Mouse (Mus musculus) mammary gland, adult 2 months (tissue): ENCODE results near the gene Tas1r1. TPM values are rescaled to one million over a fixed set of nuclear protein-coding genes. Genes with fewer than 3 reads are reported as not detected.

Experiments
- polyA plus RNA-seq: library from polyadenylated mRNA; depleted of rRNA; stranded (reverse); fragments of >200 nt; gene quantifications from 2 replicates; pipeline ENCODE4 v1.2.3, GENCODE M21; 2012; ENCODE audit warnings: low replicate concordance; rRNA removed

Gene Tas1r1
- 0.07 and 0.59 TPM in 2 replicates for polyA plus RNA-seq

GRCm38 (mm10) chr4:152038225-152038984, at the start of gene Tas1r1:
Gene Tas1r1 (minus strand): TSS chr4:152038568.

GRCm38 (mm10) chr4:152072121-152072601, 33.8 kb upstream of the Tas1r1 start, which contains the start of gene Plekhg5:
Gene Plekhg5 (plus strand): TSS chr4:152072498.

GRCm38 (mm10) chr4:152038985-152039830, 840 bp upstream of the Tas1r1 start, which contains the start of gene Nol9:
Gene Nol9 (plus strand): TSS chr4:152039321.

GRCm38 (mm10) chr4:152027524-152027923, 10.8 kb downstream of the Tas1r1 start, which contains the start of gene Zbtb48:
Gene Zbtb48 (minus strand): TSS chr4:152027671.

GRCm38 (mm10) chr4:152008622-152009075, 29.7 kb downstream of the Tas1r1 start, which contains the start of gene Klhl21:
Gene Klhl21 (plus strand): TSS chr4:152008803.

GRCm38 (mm10) chr4:151996173-151996950, 42.0 kb downstream of the Tas1r1 start, which contains the start of gene Phf13:
Gene Phf13 (minus strand): TSS chr4:151996258.

GRCm38 (mm10) chr4:151988342-151989109, 49.8 kb downstream of the Tas1r1 start, which contains the start of gene Thap3:
Gene Thap3 (minus strand): TSS chr4:151988997.

Other genes with a start within 250 kb of the Tas1r1 start
- 7.6 and 10.7 TPM in 2 replicates for gene Camta1, start 176.7 kb downstream of the Tas1r1 start, polyA plus RNA-seq
- 44.0 and 49.1 TPM in 2 replicates for gene Dnajc11, start 104.9 kb downstream of the Tas1r1 start, polyA plus RNA-seq
- gene Thap3, start 49.6 kb downstream of the Tas1r1 start, polyA plus RNA-seq, result 57.3 and 88.5 TPM in 2 replicates
- gene Phf13, start 42.3 kb downstream of the Tas1r1 start, polyA plus RNA-seq, result 8.7 and 13.2 TPM in 2 replicates
- 32.3 and 50.8 TPM in 2 replicates for gene Klhl21, start 29.8 kb downstream of the Tas1r1 start, polyA plus RNA-seq
- 10.8 and 17.5 TPM in 2 replicates for gene Zbtb48, start 10.9 kb downstream of the Tas1r1 start, polyA plus RNA-seq
- 21.4 and 28.0 TPM in 2 replicates for gene Nol9, start 753 bp upstream of the Tas1r1 start, polyA plus RNA-seq
- gene Plekhg5, start 33.9 kb upstream of the Tas1r1 start, polyA plus RNA-seq, result 36.3 and 49.8 TPM in 2 replicates
- 22.6 and 29.2 TPM in 2 replicates for gene Tnfrsf25, start 77.4 kb upstream of the Tas1r1 start, polyA plus RNA-seq
- 2.4 and 6.5 TPM in 2 replicates for gene Espn, start 113.8 kb upstream of the Tas1r1 start, polyA plus RNA-seq
- 0.19 and 0.22 TPM in 2 replicates for gene Hes2, start 120.3 kb upstream of the Tas1r1 start, polyA plus RNA-seq
- 19.6 and 21.3 TPM in 2 replicates for gene Acot7, start 139.6 kb upstream of the Tas1r1 start, polyA plus RNA-seq
- 44.3 and 85.3 TPM in 2 replicates for gene Gpr153, start 235.7 kb upstream of the Tas1r1 start, polyA plus RNA-seq